Mouse (Mus musculus) liver (tissue): ENCODE measurements around the gene Trpv4.

Experiments used
- DNase-seq: peaks from one replicate; pipeline ENCODE4 v3.0.0-alpha.2; 2020; ENCODE audit warnings: mixed read lengths

Trpv4 gene

DNA sequence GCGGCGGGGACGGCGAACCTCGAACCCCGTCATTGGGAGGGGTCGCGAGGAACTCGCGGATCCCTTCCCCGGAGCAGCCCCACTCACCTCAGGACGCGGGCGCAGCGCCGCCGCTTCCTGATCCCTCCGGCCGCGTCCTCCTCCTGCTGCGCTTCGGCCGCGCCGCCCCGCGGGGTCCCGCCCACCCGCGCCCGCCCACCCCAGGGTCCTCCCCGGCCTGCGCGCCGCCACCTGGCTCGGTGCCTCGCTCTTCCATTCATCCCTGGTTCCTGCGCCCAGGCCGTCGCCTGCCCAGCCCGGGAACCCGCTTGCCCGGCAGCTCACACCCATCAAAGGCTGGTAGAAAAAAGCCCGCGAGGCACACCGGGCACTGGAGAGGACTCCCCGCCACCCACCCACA lies at the start of gene Trpv4:
Gene Trpv4 (minus strand): TSS at position 167 of the 400 bp plus-strand sequence.
- DNase-seq = no peak

DNA sequence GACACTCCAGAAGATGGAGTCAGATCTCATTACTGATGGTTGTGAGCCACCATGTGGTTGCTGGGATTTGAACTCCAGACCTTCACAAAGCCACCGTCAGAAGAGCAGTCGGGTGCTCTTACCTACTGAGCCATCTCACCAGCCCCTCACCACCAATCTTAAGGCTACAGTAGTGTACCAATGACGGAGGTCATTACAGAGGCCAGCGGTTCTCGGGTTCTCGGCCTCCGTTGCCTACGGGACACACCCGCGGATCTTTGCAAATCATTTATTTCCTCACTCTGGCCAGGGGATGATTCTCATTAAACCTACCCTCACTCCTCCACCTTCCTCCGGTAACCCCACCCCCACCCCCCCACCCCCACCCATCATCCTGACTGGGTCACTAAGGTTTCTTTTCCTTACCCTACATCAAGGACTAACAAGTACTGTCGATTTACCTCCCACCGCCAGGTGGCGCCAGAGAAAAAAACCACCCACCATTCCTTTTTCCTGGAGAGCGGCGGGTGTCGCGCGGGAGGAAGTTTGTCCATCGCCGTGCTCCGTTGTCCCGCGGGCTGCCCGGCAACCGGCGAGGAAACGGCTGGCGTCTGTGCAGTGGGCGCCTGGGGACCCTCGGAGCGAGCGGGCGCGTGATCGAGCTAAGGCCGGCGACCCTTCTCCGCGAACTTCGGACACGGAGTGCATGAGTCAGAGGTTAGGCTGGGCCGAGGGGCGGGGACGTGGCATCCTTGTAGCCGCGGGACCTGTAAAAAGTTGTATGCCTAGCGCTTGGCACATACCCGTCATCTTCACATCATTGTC lies 49.2 kb upstream of the Trpv4 start, which contains the start of gene Tchp:
Gene Tchp (plus strand): TSS at position 496 of the 804 bp plus-strand sequence.
- DNase-seq = peak; percentile 94

DNA sequence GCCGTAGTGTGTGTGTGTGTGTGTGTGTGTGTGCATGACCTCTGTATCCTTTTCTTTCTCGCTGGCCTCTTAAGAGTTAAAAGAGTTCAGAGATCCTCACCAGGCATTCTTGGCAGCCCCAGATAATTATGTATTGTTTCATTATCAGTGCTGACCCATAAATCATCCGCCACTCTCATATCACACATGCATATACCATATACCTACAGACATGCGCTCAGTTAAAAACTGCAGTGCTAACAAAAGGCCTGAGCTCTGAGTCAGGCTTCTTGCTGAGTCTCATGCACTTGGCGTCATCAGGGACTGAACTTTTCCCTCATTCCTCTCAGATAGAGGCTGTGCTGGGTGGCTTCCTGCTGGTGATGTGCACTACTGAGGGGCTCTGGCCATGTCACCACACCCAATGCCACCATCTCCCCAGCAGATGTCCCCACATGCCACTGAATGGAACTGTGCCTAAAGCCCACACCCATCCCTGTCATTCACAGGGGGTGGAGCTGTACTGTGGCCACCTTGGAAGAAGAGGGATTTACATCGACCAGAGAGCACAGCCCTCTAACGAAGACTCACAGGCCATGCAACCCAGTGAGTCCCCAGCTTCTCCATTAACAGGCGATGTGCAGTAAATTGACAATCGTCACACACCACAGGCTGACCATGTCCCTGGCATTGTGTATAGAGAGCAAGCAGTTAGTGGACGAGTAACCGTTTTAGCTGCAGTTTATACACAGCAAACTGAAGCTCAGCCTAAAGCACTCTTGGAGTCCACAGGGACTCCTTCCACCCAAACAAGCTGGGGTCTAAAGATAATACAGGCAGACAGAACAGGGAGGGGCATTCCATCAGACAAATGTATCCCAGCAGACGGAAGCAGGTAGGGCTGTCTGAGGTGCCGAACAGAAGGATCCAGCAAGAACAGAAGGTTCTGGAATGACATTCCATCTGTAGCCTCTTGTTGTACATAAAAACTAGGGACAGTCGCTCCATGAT lies 44.5 kb upstream of the Trpv4 start:
- DNase-seq = peak; percentile 61

GRCm38 (mm10) chr5:114699015-114699414 lies 40.8 kb upstream of the Trpv4 start:
- DNase-seq = no peak

DNA sequence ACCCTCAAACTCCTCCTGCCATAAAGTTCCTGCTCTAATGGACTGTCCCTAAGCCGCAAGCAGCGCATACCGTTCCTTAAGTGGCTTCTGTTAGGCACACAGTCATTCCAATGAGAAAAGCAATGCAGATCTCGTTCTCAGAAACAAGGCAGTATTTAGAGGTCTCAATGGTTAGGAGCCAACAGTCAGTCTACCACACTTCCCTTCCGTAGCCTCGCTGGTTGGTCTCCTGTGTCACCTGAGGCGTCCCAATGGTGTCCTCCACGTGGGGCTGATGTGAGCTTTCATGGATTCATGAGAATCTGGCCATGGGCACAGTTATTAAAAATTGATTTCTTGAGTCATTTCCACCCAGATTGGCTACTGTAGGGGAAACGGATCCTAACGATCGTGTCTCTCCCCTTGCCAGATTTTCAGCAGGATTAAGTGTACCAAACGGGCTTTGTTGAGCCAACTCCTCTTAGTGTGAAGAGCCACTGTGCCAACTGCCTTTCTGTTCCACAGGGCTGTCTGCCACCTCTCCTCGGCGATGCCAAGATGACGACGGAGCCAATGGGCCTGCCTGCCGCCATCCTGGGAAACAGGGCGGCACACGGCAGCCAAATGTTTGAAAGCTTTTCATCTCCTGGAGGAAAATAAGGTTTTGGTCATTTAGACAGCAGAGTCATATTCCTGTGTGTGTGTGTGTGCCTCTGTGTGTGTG lies 40.0 kb upstream of the Trpv4 start:
- DNase-seq = no peak

DNA sequence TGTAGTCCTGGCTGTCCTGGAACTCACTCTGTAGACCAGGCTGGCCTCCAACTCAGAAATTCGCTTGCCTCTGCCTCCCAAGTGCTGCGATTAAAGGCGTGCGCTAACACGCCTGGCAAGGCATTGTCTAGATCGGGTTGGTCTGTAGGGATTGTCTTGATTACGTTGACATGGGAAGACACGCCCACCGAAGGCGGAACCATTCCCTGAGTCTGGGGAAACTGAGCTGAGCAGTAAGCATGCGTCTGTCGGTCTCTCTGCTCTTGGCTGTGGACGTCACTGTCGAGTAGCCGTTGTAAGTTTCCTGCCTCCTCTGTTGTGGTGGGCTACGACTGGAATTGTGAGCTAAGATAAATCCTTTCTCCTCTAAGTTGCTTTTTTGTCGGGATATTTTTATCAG lies 38.7 kb upstream of the Trpv4 start:
- DNase-seq = no peak

- no peak for DNase-seq
Measured at GRCm38 (mm10) chr5:114695775-114696174, 37.6 kb upstream of the Trpv4 start.

DNA sequence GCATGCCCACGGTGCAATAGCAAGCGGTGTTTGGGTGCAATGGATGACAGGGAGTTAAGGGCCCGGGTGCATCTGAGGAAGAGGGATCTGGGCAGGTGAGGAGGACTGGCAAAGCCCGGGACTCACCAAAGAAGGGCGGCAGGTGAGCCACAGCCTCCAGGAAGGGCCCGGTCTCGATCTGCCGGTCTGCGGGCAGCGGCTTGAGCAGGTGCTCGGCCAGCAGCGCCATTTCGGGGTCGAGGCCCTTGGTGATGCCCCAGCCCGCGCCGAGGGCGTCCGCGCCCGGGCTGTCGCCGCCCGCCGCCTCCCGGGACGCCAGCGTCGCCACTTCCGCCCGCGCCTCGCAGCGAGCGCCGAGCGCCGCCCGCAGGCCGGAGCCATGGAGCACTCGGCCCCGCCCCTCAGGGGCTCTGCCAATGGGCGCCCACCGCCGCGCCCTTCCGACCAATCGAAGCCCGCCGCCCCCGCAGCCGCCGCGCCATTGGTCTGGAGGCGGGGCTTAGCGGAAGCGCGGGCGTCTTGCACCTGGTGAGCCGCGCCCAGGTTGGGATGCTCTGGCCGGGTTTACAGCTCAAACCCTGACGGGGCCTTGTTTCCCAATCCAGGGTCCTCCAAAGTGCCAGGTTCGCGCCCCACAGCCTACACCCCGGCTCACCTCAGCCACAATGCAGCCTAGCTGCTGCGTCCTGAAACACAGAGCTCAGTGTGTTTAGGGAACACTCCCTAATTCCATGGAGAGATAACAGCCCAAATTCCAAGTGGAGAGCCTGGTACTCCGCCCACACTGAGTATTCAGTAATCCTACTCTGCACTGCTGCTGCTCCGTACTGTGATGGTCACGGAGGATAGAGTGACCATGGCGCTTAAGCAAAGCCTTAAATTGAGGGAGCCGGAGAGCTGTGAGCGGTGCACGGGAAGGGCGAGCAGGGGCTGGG lies 32.7 kb upstream of the Trpv4 start, which contains the start of gene Gltp:
Gene Gltp (minus strand): TSS at position 352 of the 935 bp plus-strand sequence.
- peak; percentile 96 for DNase-seq

DNA sequence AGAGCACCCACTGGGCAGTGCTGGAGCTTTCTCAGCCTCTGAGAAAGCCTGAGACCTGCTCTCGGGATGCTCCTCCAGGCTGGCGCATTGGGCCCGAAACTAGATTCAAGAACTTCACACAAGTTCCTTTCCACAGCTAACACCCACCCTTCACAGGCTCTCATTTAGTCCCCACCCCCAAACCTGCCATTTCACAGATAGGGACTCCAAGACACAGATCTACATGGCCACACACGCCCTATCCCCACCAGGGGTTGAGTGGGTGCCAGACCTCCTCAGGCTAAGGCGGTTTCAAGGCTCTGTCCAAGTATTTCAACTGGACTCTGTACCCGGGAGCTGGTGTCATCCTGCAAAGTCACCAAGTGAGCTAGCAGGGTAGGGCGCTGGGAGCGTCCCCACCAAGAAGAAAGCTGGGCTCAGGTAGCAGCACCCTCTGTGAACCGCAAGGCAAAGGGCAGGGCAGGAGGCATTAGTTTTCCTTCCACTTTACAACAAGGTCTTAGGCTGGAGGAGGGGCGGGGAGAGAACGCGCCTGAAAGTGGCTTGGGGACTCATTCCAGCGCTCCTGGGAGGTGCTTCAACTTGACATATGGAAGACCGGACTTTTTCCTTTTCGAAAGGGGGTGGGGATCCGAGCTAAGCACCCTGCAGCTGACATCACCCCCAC lies 31.6 kb upstream of the Trpv4 start:
- peak; percentile 41 for DNase-seq

- DNase-seq = no peak
Measured at GRCm38 (mm10) chr5:114688703-114689102, 30.5 kb upstream of the Trpv4 start.

DNA sequence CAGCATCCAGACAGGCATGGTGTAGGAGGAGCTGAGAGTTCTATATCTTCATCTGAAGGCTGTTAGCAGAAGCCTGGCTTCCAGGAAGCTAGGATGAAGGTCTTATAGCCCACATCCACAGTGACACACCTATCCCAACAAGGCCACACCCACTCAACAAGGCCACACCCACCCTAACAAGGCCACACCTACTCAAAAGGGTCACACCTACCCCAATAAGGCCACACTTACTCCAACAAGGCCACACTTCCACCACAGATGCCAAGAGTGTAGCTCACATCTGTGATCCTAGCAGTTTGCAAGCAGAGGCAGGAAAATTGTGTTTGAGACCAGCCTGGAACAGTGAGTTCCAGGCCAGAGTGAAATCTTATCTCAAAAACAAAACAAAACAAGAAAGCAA lies 29.7 kb upstream of the Trpv4 start:
- DNase-seq = peak; percentile 32

DNA sequence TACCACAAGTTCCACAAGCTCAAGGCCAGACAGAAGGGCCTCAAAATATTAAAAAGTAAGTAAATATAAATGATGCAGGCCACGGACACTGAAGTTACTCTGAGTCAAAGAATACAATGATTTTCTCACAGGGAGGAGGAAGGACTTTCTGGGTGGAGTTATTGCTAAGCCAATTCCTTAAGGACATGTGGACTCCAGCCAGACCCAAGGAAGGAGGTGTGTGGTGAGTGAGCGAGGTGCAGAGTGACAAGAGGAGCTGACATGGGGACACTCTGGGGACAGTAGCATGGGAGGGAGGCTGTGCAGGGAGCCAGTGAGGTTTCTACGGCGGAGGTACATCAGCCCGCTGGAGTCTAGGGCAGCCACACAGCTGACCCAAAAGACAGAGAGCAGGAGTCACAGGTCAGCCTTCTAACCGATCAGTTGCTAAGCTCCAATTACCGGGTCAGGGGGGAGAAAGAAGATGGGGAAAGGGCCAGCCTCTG lies 28.5 kb upstream of the Trpv4 start:
- DNase-seq = no peak

GRCm38 (mm10) chr5:114685986-114686385 lies 27.8 kb upstream of the Trpv4 start:
- no peak for DNase-seq

DNA sequence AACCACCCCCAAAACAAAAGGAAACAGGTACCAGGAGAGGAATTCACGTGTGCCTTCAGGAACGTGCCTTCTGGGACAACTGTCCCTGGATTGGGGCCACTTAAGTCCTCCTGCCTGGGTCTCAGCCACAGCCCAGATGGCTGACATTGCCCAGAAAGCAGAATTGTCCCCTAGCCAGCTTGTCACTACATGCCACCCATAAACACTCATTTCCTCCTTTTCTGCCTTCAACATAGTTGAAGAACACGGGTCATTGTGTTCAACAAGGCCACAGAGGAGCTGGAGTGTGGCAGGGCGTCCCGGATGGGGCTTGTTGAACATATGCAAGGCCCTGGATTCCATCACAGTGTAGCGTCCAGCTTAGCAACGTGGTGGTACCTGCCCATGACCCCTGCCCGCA lies 23.5 kb upstream of the Trpv4 start:
- no peak for DNase-seq

DNA sequence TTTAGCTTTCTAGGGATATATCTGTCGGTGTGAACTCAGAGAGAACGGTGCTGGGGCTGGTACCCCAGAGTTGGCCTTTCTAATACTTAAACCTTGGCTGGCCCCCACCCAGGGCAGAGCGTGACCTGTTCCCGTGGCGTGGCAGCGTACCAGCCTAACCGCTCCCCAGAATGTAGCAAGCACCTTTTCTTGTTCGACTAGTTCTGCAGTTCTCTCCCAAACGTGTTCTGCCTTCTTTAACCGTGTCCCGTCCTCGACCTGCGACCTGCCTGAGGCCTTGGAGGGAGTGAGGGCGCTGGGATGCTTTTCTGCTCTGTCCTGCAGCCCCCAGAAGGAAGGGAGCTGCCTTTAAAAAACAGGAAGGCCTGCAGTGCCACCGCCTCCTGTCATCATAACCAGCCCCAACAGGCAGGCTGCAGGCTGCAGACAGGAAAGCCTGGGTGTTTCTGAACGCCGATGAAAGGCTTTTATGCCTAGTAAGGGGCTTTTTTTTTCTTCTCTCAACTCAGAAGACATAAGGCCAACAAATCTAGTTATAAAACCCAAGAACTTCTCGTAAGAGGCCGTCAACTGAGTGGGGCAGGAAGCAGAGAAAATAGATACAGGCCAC lies 22.6 kb upstream of the Trpv4 start:
- no peak for DNase-seq

GRCm38 (mm10) chr5:114679841-114680591 lies 21.8 kb upstream of the Trpv4 start:
- no peak for DNase-seq

DNA sequence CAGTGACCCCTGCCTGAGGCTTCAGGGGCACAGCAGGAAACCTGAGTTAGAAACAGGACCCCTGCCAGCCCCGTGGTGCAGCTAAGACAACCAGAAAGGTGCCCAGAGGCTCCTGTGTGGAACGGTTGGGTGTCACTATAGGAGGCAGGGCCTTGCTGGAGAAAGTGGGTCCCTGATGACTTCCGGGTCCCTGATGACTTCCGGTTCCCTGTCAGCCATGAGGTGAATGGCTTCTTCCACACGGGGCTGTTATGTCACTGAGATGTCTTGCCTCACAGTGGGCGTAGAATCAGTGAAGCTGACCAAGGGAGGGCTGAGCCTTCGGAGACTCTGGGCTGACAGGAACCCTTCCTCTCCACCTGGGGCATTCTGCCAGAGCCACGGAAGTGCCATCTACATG lies 16.4 kb upstream of the Trpv4 start:
- no peak for DNase-seq

- no peak for DNase-seq
Measured at GRCm38 (mm10) chr5:114673114-114673513, 14.9 kb upstream of the Trpv4 start.

- DNase-seq = no peak
Measured at GRCm38 (mm10) chr5:114669014-114669413, 10.8 kb upstream of the Trpv4 start.
